Mouse (Mus musculus) forebrain, embryonic 14.5 days (tissue): ENCODE measurements around the gene Caskin2. TPM values are rescaled to one million over a fixed set of nuclear protein-coding genes. Genes with fewer than 3 reads are reported as not detected.
A peak's percentile ranks its signal among the peaks of the same experiment; 100 is the strongest.

Experiments used
- ATAC-seq: fragments of 200-750 bp; cut with Nextera tagmentation; 2 replicates; pipeline ENCODE4 v1.8.0; 2017; ENCODE audit warnings: mild to moderate bottlenecking, moderate library complexity
- DNase-seq: peaks from one replicate; pipeline ENCODE4 v3.0.0-alpha.2; 2015; ENCODE audit warnings: low spot score
- H3K27ac ChIP-seq: fragments of 300-500 bp; sonication (generic); 2 replicates; pipeline ENCODE4 v1.5.1; 2014; ENCODE audit warnings: low read depth, mild to moderate bottlenecking, control low read depth, low read length, moderate library complexity
- H3K27me3 ChIP-seq: fragments of 300-500 bp; sonication (generic); replicated peaks from 2 replicates; pipeline ENCODE4 v1.6.1; 2014; ENCODE audit warnings: low read length, control low read depth, mixed read lengths; ENCODE audit not compliant: control insufficient read depth, insufficient read depth
- H3K36me3 ChIP-seq: fragments of 300-500 bp; sonication (generic); 2 replicates; pipeline ENCODE4 v1.6.1; 2014; ENCODE audit warnings: low read length, control low read depth; ENCODE audit not compliant: control insufficient read depth, insufficient read depth
- H3K4me1 ChIP-seq: fragments of 300-500 bp; sonication (generic); 2 replicates; pipeline ENCODE4 v1.6.1; 2014; ENCODE audit warnings: antibody characterized with exemption, low read length, control low read depth; ENCODE audit not compliant: control insufficient read depth, insufficient read depth
- H3K4me2 ChIP-seq: fragments of 300-500 bp; sonication (generic); 2 replicates; pipeline ENCODE4 v1.6.1; 2014; ENCODE audit warnings: mild to moderate bottlenecking, control low read depth, low read length
- H3K4me3 ChIP-seq: fragments of 300-500 bp; sonication (generic); 2 replicates; pipeline ENCODE4 v1.5.1; 2014; ENCODE audit warnings: low read depth, low read length, control low read depth
- H3K9ac ChIP-seq: fragments of 300-500 bp; sonication (generic); 2 replicates; pipeline ENCODE4 v1.6.1; 2014; ENCODE audit warnings: mild to moderate bottlenecking, low read length, control low read depth, moderate library complexity
- H3K9me3 ChIP-seq: fragments of 300-500 bp; sonication (generic); replicated peaks from 2 replicates; pipeline ENCODE4 v1.6.1; 2016; ENCODE audit warnings: low read length, control low read depth, mixed read lengths; ENCODE audit not compliant: control insufficient read depth
- WGBS: fragments of 180-500 bp; shearing (Covaris S2); extraction: QIAGEN DNeasy Blood & Tissue Kit; methylation state at CpG from one replicate; pipeline ENCODE4 v1.1.7; 2014; 5-methylcytosine and 5-hydroxymethylcytosine counted together
- polyA plus RNA-seq: library from polyadenylated mRNA; unstranded; fragments of >200 nt; fragmentation: Nextera tagmentation; extraction: Ambion mirVana; gene quantifications from 2 replicates; pipeline ENCODE4 v1.2.1, GENCODE M21; 2014

Gene Caskin2
- polyA plus RNA-seq, 1 experiment from 2014 or later = 8.0 TPM

DNA sequence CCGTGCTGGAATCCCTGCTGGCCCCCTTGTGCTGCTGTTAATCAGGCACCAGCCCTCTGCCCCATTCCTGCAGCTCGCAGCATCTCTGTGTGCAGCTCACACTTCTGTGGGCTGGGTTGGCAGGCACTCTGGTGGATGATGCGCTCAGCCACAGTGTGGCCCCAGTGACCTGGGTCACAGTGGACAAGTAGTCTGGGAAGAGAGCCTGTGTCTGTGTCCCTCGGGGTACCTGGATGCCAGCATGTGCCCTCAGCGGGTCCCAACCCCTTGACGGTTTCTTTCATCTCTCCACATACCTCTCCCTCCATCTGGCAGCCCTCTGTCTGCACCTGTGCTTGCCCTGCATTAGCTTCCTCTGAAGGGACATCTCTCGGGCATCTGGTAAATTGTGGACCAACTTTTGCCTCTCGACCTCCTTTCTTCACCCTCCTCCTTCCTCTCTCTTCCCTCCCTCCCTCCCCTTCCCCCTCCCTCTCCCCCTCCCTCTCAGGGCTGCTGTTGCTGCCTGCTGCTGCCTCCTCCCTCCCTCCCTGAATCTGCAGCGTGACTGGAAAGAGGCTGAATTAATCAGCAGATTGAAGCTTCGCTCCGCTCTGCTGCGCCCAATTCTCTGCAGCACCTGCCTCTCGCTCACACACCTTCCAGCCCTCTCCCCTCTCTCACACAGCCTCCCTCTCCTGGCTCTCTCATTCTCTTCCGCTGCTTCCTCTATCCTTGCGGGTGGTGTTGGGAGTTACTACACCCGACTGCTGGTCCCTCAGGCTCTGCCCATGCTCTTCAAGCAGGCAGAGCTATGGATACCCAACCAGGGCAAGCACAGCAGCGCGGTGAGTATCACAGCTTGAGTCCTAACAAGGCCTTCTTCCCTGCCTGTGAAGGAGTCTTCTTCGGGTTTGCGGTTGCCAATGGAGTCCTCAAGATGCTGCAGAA is 33.0 kb downstream of the Caskin2 start:
- H3K4me2 ChIP-seq = peak overlapping the region; percentile 47
- H3K9me3 ChIP-seq = no peaks in the 10 kb centered on the region
- peak overlapping the region; percentile 82 for H3K27ac ChIP-seq
- peak; percentile 85 for DNase-seq
- H3K27me3 ChIP-seq = no peaks in the 10 kb centered on the region
- peak; percentile 69 for ATAC-seq
- 6% methylated on average over 20 of the region's 20 CpGs for WGBS
- peaks cover 6% of the 10 kb centered on the region for H3K36me3 ChIP-seq
- H3K4me3 ChIP-seq = peak overlapping the region; percentile 8
- H3K9ac ChIP-seq = peak overlapping the region; percentile 50
- peaks cover 29% of the 10 kb centered on the region for H3K4me1 ChIP-seq

DNA sequence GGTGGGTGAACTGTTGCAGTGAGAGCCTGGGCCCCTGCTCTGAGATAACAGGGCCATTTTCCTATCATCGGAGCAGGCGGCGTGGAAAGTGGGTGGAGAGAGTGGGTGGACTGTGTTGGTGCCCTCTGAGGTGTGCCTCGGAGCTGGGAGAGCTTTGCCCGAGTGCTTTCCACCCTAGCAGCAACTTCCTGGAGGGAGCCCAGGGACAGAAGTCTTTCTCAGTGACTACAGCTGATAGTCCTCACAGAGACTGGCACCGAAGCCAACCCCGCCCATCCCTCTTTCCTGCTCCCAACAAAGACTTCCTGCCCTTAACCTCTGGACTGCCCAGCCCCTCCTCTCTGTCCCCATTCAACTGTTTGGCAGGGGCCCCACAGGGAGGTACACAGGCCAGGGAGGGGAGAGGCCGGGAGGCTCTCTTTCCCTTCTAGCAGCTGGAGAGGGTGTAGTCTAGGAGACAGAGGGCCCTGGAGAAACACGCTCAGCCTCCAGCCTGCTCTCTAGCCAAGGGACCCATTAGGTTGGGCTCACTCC is 34.3 kb downstream of the Caskin2 start:
- no peak overlapping the region for H3K9ac ChIP-seq
- 7% methylated on average over 9 of the region's 9 CpGs for WGBS
- no peak overlapping the region for H3K4me2 ChIP-seq
- no peaks in the 10 kb centered on the region for H3K9me3 ChIP-seq
- peaks cover 6% of the 10 kb centered on the region for H3K36me3 ChIP-seq
- peak; percentile 65 for DNase-seq
- H3K27me3 ChIP-seq = no peaks in the 10 kb centered on the region
- peaks cover 29% of the 10 kb centered on the region for H3K4me1 ChIP-seq
- no peak overlapping the region for H3K4me3 ChIP-seq
- ATAC-seq = peak; percentile 49
- H3K27ac ChIP-seq = peak overlapping the region; percentile 68

DNA sequence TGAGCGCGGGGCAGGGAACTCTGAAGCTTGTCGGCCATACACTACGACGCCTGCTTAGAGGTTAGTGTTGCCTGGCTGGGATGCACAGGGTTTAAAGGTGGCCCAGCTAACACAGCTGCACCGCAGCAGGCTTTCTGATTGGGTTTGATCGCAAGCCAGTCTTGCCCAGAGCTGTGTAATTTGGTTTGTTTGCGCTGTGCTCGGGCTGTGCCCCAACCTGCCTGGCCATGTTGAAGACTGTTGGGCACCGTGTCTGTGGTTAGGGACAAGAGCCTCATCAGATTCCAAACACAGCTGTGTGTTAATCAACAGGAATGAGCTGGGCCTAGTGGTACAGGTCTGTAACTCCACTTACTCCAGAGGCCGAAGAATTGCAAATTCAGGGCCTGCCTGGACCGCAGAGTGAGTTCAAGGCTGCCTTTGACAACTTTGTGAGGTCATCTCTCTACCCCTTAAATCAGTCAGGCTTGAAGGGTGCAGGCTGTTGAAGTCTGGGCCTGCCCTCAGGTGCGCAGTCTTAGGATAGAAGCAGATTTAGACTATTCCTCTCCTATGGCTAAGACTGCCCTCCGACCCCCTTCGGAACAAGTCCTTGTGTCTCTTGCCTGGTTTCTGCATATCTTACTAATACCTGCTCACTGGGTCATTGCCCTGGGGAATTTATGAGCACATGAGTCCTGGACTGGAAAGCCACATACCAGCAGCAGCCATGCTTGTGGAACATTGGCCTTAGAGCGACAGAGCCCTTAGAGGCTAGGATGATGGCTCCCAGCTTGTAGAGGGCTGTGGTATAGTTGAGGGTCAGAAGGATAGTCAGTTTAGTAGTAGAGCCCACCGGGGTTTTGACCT is 35.7 kb downstream of the Caskin2 start:
- WGBS = 82% methylated on average over 17 of the region's 17 CpGs
- Histone ChIP-seq H3K9ac (no peak overlapping the region), H3K4me2 (no peak overlapping the region), H3K27me3 (no peaks in the 10 kb centered on the region), H3K4me1 (peaks cover 29% of the 10 kb centered on the region), H3K9me3 (no peaks in the 10 kb centered on the region), H3K27ac (no peak overlapping the region), H3K4me3 (no peak overlapping the region), H3K36me3 (peaks cover 6% of the 10 kb centered on the region)
- ATAC-seq (no peak), DNase-seq (no peak)

DNA sequence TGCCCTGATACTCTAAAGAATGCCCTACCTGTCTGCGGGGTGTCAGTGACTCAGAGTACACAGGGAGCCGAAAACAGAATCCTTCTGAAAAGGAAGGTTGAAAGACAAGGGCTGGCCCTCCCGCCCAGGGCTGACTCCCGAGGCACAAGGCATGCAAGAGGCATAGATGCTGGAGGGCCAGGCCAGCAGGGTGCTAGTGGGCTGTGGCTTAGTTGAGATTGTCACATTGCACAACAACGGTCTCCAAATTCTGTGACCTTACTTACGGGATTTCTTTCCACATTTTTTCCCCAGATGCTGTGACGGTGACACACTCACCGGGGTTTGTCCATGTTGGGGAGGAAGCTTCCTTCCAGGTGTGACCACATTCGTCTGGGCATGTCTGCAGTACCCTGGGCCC is 36.5 kb downstream of the Caskin2 start:
- ATAC-seq = no peak
- peaks cover 29% of the 10 kb centered on the region for H3K4me1 ChIP-seq

DNA sequence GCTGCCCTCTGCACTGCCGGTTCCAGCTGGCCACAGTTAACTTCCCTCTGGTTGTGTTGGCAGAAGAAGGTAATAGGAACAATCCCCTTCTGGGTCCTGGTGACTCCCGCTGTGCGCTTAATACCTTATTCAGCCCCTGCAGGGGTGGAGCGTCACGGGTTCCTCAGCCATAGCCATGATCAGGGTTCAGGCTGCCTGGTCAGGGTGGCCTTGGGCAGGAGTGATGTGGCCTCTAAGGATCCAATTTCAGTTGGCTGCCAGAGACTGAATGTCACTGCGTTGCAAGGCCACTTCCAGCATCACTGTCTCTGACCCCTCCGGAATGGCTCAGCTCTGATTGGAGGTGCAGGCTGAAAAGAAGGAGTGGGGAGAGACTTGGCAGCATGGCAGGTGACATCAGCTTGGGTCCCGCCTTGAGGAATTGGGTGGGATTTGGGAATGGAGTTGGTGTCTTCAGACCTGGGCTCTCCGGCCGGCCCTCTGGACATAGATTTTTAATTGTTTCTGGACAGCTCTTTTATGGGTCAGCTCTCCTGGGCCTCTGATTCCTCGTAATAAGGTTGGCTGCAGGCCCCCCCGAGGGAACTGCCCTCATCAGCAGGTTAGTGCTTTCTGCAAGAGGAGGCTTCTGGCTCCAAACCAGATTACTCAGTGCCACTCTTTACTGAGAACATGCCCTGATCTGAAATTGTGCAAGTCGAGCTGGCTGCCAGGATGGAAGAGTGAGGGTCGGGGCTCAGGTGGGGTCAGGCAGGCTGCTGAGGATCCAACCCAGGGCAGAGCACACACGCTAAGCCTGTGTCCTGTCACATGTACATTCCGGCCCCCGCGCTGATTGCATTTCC is 37.4 kb downstream of the Caskin2 start:
- peaks cover 6% of the 10 kb centered on the region for H3K36me3 ChIP-seq
- no peak overlapping the region for H3K4me3 ChIP-seq
- ATAC-seq = no peak
- H3K4me1 ChIP-seq = peaks cover 27% of the 10 kb centered on the region
- H3K9me3 ChIP-seq = no peaks in the 10 kb centered on the region
- peak overlapping the region; percentile 5; the same call in 1 of the 2 replicates for H3K9ac ChIP-seq
- WGBS = 33% methylated on average over 18 of the region's 18 CpGs
- no peak overlapping the region for H3K4me2 ChIP-seq
- no peaks in the 10 kb centered on the region for H3K27me3 ChIP-seq
- DNase-seq = peak; percentile 17
- H3K27ac ChIP-seq = no peak overlapping the region

More for the DNA sequence above, 36.5 kb downstream of the Caskin2 start:
- no peak overlapping the region for H3K4me3 ChIP-seq
- no peaks in the 10 kb centered on the region for H3K27me3 ChIP-seq
- H3K27ac ChIP-seq = no peak overlapping the region
- H3K36me3 ChIP-seq = peaks cover 6% of the 10 kb centered on the region
- no peak overlapping the region for H3K4me2 ChIP-seq
- no peaks in the 10 kb centered on the region for H3K9me3 ChIP-seq
- no peak overlapping the region for H3K9ac ChIP-seq
- no peak for DNase-seq
- WGBS = 35% methylated on average over 9 of the region's 9 CpGs

DNA sequence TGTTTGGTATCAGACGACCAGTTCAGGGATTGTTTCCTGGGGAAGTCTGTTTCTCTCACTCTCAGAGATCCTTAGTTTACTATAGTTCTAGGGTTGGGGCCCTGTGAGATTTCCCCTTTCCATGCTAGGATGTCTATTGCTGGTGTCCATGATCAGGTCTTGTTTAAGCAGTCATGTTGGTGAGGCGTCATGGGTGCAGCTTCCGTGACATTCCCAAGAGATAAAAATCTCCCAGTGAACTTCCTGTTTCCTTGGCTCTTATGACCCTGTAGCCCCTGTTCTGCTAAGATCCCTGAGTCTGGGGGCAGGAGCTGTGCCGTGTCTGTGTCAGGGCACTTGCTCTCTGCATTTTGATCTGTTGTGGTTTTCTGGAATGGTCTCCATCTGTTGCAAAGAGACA is 38.8 kb downstream of the Caskin2 start:
- Histone ChIP-seq H3K9ac (no peak overlapping the region), H3K36me3 (peaks cover 6% of the 10 kb centered on the region), H3K27me3 (no peaks in the 10 kb centered on the region), H3K4me3 (no peak overlapping the region), H3K9me3 (no peaks in the 10 kb centered on the region), H3K4me1 (peaks cover 14% of the 10 kb centered on the region), H3K4me2 (no peak overlapping the region), H3K27ac (no peak overlapping the region)
- ATAC-seq (no peak), DNase-seq (no peak)
- WGBS = 84% methylated on average over 4 of the region's 4 CpGs

DNA sequence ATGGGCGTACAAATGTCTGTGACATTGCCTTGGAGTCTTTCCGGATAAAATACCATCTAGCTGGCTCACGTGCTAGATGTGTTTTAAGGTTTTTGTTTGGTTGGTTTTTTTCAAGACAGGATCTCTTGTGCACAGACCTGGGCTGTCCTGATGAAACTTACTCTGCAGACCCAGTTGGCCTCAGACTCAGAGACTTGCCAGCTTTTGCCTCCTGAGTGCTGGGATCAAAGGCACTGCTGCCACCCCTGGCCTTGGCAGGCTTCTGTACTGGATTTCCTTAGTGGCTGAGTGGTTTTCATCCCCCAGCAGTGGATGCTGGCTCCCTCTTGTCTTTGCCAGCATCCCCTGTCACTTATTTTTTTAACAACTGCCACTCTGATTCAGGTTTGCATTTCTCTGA is 44.5 kb downstream of the Caskin2 start:
- Histone ChIP-seq H3K27ac (no peak overlapping the region), H3K4me2 (no peak overlapping the region), H3K36me3 (no peaks in the 10 kb centered on the region), H3K9ac (no peak overlapping the region), H3K4me3 (no peak overlapping the region), H3K27me3 (no peaks in the 10 kb centered on the region), H3K4me1 (peaks cover 14% of the 10 kb centered on the region), H3K9me3 (no peaks in the 10 kb centered on the region)
- no peak for DNase-seq
- no peak for ATAC-seq
- 95% methylated on average over 3 of the region's 3 CpGs for WGBS

DNA sequence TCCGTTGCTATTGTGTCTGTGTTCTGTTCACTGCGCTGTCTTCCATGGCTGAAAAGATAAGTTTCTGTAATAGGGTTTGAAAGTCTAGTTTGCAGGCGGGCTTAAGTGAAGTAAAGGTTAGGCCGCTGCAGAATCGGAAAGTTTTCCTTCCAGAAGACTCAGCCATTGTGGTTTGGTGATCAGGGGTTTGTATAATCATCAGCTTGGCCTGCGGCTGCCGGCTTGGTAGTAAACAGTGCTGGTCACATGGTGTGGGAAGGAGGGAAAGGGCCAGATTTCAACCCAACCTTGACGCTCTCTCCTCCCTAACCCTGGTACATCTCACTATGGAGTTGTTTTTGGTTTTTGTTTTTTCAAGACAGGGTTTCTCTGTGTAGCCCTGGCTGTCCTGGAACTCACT is 46.5 kb downstream of the Caskin2 start:
- WGBS = 86% methylated on average over 8 of the region's 8 CpGs

More for the DNA sequence above, 46.5 kb downstream of the Caskin2 start:
- no peaks in the 10 kb centered on the region for H3K27me3 ChIP-seq
- ATAC-seq = no peak
- H3K9ac ChIP-seq = peak overlapping the region; percentile 96
- peak overlapping the region; percentile 65 for H3K4me2 ChIP-seq
- DNase-seq = no peak
- no peaks in the 10 kb centered on the region for H3K9me3 ChIP-seq
- no peak overlapping the region for H3K27ac ChIP-seq
- H3K36me3 ChIP-seq = no peaks in the 10 kb centered on the region
- H3K4me1 ChIP-seq = peaks cover 14% of the 10 kb centered on the region
- H3K4me3 ChIP-seq = no peak overlapping the region
